Mouse (Mus musculus): ENCODE measurements at regions not wholly inside any gene's neighbourhood (a gene's known extent, or its start where the extent isn't known, plus 50 kb on each side); places are given as distances from the start of the nearest gene placed in this dataset.
A peak's percentile ranks its signal among the peaks of the same experiment; 100 is the strongest.

DNA sequence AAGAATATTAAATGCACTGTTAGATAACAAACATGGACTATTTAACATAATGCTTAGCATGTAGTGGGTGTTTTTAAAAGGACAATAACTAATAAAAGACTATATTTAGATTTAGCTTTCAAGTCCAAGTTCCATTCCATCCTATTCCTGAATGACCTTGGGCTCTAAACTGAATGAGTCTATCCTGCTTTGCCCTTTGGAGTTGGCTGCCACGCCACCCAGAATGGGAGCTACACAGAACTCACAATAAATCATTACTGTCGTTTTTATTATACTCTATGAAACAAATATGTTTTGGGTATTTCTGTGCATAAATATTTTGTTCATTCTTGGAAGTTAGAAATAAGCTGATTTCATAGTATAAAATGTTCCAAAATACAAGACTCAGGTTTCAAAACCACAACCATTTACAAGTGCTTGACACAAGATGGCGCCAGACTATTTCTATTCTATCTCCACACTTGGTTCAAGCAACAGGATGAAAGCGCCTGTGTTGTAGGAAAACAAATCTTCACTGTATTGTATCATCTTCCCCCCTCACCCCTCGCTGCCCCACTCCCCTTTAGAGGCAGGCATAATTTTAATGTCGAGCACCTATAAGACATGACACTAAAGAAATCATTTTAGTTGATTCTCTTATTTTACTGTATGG is 117.4 kb upstream of the Rap2b start:
- intact Hi-C loops (cut with DNase I), result loop anchor here (2.0 kb wide), 1 partner anchor 949 kb away; no protein-coding TSS in a partner anchor
- DNase-seq (ENCODE audit: extremely low spot score in 1 of 2, low spot score in 2 of 2), result peak; percentile 39 to 70

DNA sequence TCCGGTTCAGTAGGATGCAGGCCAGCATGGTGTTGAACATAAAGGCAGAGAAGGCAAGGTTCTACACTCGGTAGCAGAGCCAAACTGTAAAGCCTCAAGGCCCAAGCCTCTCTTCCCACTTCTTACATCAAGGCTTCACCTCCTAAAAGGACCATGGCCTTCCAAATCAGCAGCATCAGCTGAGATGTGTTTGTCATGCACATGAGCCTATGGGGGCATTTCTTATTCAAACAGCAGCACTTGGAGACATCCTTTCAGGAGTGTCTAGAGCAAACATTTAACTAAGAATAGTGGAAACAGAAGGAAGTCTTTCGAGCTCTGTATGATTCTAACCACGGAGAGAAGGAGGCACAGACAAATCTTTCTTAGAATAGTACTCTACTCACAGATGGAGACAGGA is 115.0 kb upstream of the Rap2b start:
- no peak for DNase-seq (ENCODE audit: extremely low spot score in 1 of 2, low spot score in 2 of 2)
- intact Hi-C loops (cut with DNase I), result loop anchor here (5.0 kb wide), 2 partner anchors 926 to 1211 kb away; no protein-coding TSS in a partner anchor

DNA sequence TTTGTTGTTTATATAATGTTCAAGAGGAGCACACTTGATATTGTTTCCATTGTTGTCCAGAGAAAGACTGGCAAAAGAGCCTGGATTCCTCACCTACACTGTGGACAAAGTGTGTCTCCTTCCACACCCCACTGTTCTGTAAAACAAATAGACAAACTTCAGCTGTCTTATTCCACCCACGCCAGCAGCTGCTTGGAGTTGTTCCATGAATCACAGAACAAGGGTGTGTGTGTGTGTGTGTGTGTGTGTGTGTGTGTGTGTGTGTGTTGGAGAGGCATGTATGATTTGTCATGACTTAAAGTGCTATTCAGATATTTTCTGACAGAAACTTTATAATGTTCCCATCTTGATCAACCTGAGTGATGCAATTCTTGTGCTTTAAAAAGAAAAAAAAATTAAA is 114.1 kb upstream of the Rap2b start:
- intact Hi-C loops (cut with DNase I), result loop anchor here (5.0 kb wide), 2 partner anchors 925 to 1210 kb away; no protein-coding TSS in a partner anchor
- peak in 1 of 2 experiments; percentile 46 for DNase-seq (ENCODE audit: extremely low spot score in 1 of 2, low spot score in 2 of 2)

DNA sequence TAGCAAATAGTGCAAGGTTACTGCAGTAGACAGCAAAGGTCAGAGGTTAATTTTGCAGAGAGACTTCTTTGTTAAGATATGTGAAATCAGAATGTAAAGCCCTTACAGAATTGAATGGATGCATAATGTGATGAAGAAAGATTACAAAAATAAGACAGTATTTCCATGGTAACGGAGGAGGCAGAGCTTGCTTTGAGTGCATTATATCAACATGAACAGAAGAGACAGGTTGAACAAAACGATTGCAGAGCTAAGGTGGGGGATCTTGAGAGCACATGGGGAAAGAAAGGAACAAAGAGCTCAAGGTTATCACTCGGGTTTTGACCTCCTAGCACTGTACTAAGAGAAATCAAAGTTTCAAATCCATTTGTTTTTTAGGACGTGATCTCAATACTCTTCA is 106.2 kb upstream of the Rap2b start:
- DNase-seq (ENCODE audit: extremely low spot score in 1 of 2, low spot score in 2 of 2), result no peak
- intact Hi-C loops (cut with DNase I), result loop anchor here (5.0 kb wide), 1 partner anchor 107 kb away; the partner anchor contains the start of gene Rap2b

DNA sequence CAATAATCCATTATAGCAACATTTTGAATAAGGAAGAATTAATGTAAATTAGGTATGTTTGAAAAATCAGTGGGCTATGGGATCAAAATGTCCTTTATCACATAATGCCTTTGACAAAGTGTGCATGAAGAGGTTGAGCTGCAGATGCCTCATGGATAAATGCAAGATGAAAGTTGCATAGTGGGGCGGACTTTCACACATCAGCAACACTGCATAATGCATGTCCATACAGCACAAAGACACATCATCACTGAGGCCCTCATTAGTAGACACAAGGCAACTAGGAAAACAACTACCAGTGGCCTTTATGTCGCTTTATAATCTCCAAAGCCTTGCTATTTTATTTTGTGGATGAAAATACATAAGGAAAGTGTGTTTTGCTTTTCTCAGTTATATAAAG is 105.8 kb upstream of the Rap2b start:
- intact Hi-C loops (cut with DNase I), result loop anchor here (5.0 kb wide), 1 partner anchor 107 kb away; the partner anchor contains the start of gene Rap2b
- no peak for DNase-seq (ENCODE audit: extremely low spot score in 1 of 2, low spot score in 2 of 2)

DNA sequence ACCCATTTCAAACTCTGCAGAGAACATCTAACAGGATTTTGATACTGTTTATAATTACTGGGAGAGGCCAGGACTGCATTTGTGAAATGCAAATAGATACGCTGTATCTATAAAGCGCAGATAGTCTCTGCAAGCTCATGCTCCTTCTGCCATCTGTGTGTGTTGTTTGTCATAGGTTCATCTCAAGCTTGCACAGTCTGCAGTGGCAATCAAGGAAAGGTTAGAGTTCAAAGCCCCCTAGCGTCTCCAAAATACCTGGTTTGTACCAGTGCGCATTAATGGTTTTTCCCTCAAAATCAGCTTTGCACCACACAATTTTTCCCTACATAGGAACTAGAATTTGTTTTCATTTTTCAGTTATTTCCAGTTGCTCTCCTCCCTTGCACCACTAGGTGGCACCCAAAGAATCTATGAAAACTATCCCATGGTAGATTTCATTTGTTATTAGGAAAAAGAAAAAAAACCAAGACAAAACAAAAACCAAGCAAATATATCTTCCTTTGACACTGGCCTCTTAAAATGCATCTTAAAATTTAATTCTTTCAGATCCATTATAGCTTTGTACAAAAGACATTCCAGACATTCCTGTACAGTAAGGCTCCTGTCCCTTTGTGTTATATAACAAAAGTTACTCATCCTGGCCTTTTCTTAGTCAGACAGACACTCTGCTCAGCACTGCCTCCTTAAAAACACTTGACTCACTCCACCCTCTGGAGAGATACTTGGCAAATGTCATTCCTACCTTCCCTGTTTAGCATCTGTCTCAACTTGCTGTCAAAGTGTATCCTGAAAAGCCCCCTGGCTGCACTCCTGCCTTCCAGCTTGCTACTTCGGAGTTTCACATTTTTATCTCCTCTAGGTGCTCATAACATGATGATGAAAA is 92.7 kb upstream of the Rap2b start:
- DNase-seq (ENCODE audit: extremely low spot score in 1 of 2, low spot score in 2 of 2), result peak; percentile 23 to 64
- intact Hi-C loops (cut with DNase I), result loop anchor here (5.0 kb wide), 1 partner anchor 904 kb away; no protein-coding TSS in a partner anchor

DNA sequence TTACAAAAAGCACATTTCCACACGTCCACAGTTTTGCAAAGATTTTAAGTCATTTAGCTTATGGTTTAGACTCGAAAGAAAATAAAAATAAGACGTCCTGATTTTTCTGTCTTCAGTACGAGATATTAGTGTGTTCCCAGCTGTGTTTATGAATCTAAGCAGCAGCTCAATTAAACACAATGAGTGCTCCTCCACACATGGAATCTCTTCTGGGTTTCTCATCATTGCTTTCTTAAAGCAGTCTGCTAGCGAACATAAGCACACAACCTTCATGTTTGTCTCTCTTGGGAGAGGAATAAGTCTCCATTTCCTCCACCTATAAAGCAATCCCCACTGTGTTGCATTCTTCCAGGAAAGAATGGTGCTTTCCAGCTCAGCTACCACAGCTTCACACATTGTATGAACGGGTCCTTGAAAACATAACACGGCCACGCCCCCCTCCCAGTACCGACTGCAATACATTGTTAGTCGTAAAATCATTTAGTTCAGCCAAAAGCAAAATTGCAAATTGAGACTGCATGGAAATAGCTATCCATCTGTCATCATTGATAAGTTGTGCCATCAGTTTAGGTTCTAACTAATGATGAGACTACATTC is 75.4 kb upstream of the Rap2b start:
- no peak for DNase-seq (ENCODE audit: extremely low spot score in 1 of 2, low spot score in 2 of 2)
- intact Hi-C loops (cut with DNase I), result no loop called here

DNA sequence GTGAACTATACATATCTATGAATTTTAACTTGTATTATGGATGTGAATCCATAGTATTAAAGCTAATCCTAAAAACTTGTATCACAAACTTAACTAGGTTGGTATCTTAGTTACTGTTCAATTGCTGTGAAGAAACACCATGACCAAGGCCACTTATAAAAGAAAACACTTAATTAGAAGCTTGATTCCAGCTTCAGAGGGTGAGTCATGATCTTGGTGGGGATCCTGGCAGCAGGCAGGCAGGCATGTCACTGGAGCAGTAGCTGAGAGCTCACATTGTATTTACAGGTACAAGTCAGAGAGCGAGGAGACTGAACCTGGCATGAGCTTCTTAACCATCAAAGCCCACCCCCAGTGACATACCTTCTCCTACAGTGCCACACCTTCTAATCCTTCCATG is 73.2 kb upstream of the Rap2b start:
- DNase-seq (ENCODE audit: extremely low spot score in 1 of 2, low spot score in 2 of 2), result no peak
- intact Hi-C loops (cut with DNase I), result no loop called here

DNA sequence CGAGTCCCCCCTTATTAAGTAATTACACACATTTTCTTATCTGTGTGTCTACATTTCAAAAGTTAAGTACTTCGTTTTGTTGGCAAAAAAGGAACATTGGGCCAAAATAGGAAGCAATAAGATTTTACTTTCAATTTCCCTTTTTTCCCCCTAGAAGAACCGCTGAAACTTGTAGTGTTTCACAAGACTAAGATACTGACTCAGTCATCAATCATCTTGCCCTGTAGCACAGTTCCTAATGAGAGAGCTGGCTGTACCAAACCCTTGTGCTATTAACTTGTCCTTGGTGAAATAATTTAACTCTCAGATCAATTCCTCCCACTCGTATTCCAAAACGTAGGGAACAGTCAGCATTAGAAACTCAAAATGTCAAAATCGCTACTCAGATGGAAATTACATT is 66.6 kb upstream of the Rap2b start:
- no peak for DNase-seq (ENCODE audit: extremely low spot score in 1 of 2, low spot score in 2 of 2)
- intact Hi-C loops (cut with DNase I), result no loop called here

DNA sequence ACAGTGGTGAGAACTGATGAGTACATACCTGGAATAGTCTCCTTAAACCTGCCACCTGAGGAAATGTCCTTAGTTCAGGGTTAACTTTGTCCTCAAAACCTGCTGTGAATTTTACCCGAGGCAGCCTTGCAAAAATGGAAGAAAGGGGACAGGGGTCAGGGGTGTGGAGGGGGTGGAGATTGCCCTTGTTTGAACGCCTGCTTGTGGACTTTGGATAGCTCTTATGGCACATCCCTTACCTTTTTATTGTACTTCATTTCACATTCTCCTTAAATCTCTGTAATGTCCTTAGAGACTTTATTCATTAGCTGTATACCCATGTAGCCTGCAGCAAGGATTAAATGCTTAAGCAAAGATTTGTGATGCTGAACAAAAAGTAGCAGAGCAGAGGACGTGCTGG is 64.1 kb upstream of the Rap2b start:
- intact Hi-C loops (cut with DNase I), result no loop called here
- no peak for DNase-seq (ENCODE audit: extremely low spot score in 1 of 2, low spot score in 2 of 2)

DNA sequence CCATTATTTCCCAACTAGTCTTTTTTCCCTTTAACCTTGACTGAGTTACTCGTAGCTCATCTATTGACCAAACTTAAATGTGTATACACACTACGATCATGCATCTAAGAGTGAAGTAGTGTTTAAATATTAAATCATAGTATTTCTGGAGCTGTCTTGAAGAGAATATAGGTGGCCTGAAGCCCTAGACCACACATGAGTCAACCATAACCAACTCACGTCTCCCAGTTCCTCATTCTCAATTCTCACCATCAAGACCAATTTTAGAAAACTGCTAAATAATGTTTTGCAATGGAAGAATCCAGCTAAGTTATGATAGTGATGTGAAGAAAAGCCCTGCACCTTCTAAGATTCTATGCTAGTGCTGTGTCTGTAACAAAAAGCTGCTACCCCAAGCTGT is 59.2 kb upstream of the Rap2b start:
- intact Hi-C loops (cut with DNase I), result no loop called here
- DNase-seq (ENCODE audit: extremely low spot score in 1 of 2, low spot score in 2 of 2), result no peak

DNA sequence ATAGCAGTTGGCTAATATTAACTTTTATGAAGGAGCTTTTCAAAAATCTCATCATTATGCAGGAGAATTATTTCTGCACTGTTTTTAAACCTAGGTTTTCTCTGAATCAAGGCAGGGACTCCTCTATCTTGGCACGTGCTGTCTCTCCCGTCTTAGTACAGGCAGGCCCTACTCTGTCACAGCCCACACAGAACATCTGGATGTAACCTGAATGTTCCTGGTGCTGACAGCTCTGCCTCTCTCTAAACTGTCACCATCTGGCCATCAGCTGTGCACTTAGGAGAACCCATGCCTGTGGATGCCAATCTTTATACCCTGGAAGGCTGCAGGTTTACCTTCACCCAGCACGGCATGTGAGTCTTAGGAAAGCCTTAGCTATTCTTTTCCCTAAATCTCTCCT is 58.0 kb upstream of the Rap2b start:
- intact Hi-C loops (cut with DNase I), result no loop called here
- DNase-seq (ENCODE audit: extremely low spot score in 1 of 2, low spot score in 2 of 2), result no peak

DNA sequence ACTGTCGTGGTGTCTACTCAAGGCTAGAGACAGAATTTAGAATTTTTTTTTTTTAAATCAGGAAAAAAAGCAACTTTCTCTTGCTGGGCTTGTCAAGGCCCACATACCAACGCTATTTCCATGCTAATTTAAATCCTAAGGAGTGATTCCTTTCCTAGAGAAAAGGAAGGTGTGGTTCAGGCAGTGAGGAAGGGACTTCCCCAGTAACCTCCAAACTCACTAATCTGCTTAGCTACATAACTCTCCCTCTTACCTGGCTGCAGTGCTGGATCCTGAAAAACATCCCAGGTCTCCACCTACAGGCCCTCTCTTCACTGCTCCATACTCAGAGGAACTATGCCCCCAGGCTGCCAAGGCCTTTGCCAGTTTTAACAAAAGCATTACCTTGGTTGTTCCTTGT is 55.1 kb upstream of the Rap2b start:
- intact Hi-C loops (cut with DNase I), result no loop called here

DNA sequence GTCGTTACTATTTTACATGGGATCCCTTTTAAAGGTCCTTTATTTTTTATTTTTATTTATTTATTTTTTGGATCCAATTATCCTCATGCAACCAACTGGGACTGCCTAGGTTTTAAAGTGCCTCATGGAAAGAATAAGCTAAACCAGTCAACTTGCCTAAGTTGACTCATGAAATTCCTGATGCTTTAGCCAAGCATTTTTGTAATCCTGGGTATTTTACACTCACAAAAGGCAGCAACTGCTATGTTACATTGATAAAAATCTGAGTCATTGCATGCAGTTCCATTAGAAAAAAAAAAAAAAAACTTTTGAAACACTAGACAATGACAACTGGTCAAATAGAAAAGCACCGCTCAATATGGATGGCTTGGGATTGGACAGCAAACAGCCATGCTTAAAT is 52.7 kb upstream of the Rap2b start:
- intact Hi-C loops (cut with DNase I), result no loop called here

More for the DNA sequence above, 55.1 kb upstream of the Rap2b start:
- DNase-seq (ENCODE audit: extremely low spot score in 1 of 2, low spot score in 2 of 2), result no peak

DNA sequence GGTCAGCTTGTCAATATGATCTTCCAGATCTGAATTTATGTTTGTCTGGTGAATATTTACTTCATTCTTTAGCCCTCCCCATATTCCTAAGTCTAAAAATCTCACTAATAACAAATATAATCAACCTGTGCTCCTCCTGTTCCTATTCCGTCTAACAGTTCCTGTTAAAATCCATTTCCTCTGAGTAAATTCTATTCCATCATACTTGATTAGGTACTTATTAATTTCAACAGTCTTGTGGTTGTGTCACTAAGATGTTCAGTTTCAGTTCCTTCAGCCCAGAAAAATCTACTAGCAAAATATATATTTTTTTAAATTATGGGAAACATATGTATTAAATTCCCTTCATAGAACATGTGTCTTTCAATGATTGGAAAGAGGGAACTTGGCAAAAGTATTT is 52.2 kb upstream of the Rap2b start:
- intact Hi-C loops (cut with DNase I), result no loop called here
- no peak for DNase-seq (ENCODE audit: extremely low spot score in 1 of 2, low spot score in 2 of 2)

More for the DNA sequence above, 52.7 kb upstream of the Rap2b start:
- DNase-seq (ENCODE audit: extremely low spot score in 1 of 2, low spot score in 2 of 2), result no peak

Measured in left cerebral cortex, postnatal 10 days (tissue).